Mouse (Mus musculus): ENCODE measurements around the gene Ly6g5b.

Ly6g5b gene

GRCm38 (mm10) chr17:35115046-35116019 lies at the start of gene Ly6g5b:
Gene Ly6g5b (minus strand): TSS chr17:35115428.
- peak; percentile 89 for DNase-seq

GRCm38 (mm10) chr17:35164218-35164567 lies 49.0 kb upstream of the Ly6g5b start:
- DNase-seq, result no peak

- peak; percentile 94 for DNase-seq
These were observed 48.3 kb upstream of the Ly6g5b start for GRCm38 (mm10) chr17:35163326-35164081.

GRCm38 (mm10) chr17:35162730-35163129 lies 47.5 kb upstream of the Ly6g5b start:
- DNase-seq, result peak; percentile 95

- peak; percentile 90 for DNase-seq
These were observed 46.9 kb upstream of the Ly6g5b start for GRCm38 (mm10) chr17:35162121-35162520.

- peak; percentile 92 for DNase-seq
These were observed 46.2 kb upstream of the Ly6g5b start for GRCm38 (mm10) chr17:35161421-35161820.

- peak; percentile 91 for DNase-seq
These were observed 44.4 kb upstream of the Ly6g5b start for GRCm38 (mm10) chr17:35159638-35160037.

- DNase-seq, result peak; percentile 90
These were observed 43.8 kb upstream of the Ly6g5b start for GRCm38 (mm10) chr17:35158850-35159593.

GRCm38 (mm10) chr17:35157661-35158175 lies 42.5 kb upstream of the Ly6g5b start:
- DNase-seq, result peak; percentile 93

- peak; percentile 91 for DNase-seq
These were observed 42.0 kb upstream of the Ly6g5b start for GRCm38 (mm10) chr17:35157254-35157653.

GRCm38 (mm10) chr17:35156461-35157200 lies 41.4 kb upstream of the Ly6g5b start:
- peak; percentile 93 for DNase-seq

- peak; percentile 93 for DNase-seq
These were observed 40.2 kb upstream of the Ly6g5b start for GRCm38 (mm10) chr17:35155451-35155850.

- DNase-seq, result peak; percentile 92
These were observed 39.4 kb upstream of the Ly6g5b start for GRCm38 (mm10) chr17:35154616-35155015.

- DNase-seq, result no peak
These were observed 38.7 kb upstream of the Ly6g5b start for GRCm38 (mm10) chr17:35153931-35154330.

- peak; percentile 90 for DNase-seq
These were observed 37.8 kb upstream of the Ly6g5b start for GRCm38 (mm10) chr17:35153077-35153476.

- DNase-seq, result no peak
These were observed 36.9 kb upstream of the Ly6g5b start for GRCm38 (mm10) chr17:35152121-35152520.

- no peak for DNase-seq
These were observed 32.9 kb upstream of the Ly6g5b start for GRCm38 (mm10) chr17:35147922-35148639.

- no peak for DNase-seq
These were observed 32.1 kb upstream of the Ly6g5b start for GRCm38 (mm10) chr17:35147348-35147747.

GRCm38 (mm10) chr17:35146139-35146538 lies 30.9 kb upstream of the Ly6g5b start:
- no peak for DNase-seq

- DNase-seq, result no peak
These were observed 26.7 kb upstream of the Ly6g5b start for GRCm38 (mm10) chr17:35141971-35142370.

GRCm38 (mm10) chr17:35140490-35140996 lies 25.3 kb upstream of the Ly6g5b start:
- DNase-seq, result peak; percentile 95

Data from heart, adult 11 months (tissue).